Mouse (Mus musculus) liver, adult 2 months (tissue): ENCODE results near the gene Sit1.

ENCODE experiments used
- CTCF ChIP-seq: fragments of 200-500 bp; IDR thresholded peaks from 2 replicates; pipeline ENCODE4 v1.5.1; 2011; ENCODE audit warnings: low read depth, low read length, control low read depth
- POLR2A ChIP-seq: fragments of 200-500 bp; IDR thresholded peaks from 2 replicates; pipeline ENCODE4 v1.6.1; 2011; ENCODE audit warnings: low read length, control low read depth; ENCODE audit not compliant: insufficient read depth; ENCODE audit errors: extremely low read depth

DNA sequence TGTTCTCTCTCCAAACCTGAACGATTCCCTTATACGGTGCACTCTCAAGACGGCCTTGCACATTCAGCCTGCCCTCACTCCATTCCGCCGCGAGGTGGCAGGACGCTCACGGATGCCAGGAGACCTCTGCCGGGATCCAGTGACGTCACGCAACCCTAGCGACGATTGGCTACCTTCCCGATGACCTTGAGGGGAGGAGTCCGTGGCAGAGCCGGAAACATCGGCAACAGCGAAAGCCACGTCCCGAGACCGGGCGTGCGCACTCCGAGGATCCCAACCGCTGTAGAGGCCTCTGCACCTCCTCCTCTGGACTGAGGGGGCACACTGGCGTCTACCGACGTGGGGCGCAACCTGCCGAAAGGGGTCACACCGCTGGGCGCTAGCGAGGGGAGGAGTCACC, 41.5 kb downstream of the Sit1 start:
- TF ChIP-seq CTCF (peak; percentile 98), POLR2A (peak; percentile 91)
